Mouse (Mus musculus) adrenal gland, adult (tissue): Measurements from ENCODE around the gene Ifna13.

Experiments
- DNase-seq, 2 experiments: peaks; one replicate each; pipeline ENCODE4 v3.0.0; 2022 to 2023; ENCODE audit warnings: low spot score in 1 of 2; ENCODE audit not compliant: inconsistent age in 2 of 2

Ifna13 gene

DNA sequence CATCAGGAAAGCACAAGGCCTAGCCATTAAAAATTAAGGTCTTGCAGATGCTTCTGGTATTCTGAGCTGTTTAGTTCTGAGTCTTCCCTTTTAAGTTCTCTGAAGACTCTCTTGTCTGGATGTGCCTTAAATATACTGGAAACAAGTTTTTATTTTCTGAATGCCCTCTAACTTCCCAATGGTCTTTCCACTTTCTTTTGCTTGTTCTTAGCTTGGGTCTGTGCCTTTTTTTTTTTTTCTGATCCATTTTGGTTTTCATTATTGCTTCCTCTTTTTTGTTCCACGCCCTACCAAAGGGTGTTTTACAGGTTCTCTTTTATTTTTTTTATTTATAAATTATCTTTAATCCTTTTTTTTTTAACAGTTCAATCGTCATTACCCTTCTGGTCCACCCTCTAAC is at the start of gene Ifna13:
Gene Ifna13 (minus strand): TSS at position 101 of the 400 bp plus-strand sequence.
- no peak for DNase-seq

- no peak for DNase-seq
Measured at GRCm38 (mm10) chr4:88693392-88693791, 49.1 kb upstream of the Ifna13 start.

DNA sequence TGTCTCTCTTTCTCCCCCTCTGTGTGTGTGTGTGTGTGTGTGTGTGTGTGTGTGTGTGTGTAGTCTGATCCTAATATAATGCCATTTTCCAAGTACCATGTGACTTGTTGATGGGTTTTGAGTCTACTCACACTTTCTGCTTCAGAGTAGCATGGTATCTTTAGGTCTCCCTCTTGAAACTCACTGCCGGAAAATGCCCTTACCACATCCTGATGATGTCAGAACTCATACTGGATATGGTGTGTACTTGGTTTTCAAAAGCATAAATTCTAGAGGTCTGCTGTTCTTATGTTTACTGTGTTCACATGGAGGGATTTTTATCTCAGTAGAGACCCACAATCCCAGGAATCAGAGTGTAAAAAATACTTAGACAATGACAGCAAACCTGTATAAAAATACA is 48.3 kb upstream of the Ifna13 start:
- DNase-seq: no peak

GRCm38 (mm10) chr4:88691259-88691658 is 47.0 kb upstream of the Ifna13 start, which contains the start of gene Ifnab:
Ifnab (minus strand) TSS chr4:88691359.
- no peak for DNase-seq

DNA sequence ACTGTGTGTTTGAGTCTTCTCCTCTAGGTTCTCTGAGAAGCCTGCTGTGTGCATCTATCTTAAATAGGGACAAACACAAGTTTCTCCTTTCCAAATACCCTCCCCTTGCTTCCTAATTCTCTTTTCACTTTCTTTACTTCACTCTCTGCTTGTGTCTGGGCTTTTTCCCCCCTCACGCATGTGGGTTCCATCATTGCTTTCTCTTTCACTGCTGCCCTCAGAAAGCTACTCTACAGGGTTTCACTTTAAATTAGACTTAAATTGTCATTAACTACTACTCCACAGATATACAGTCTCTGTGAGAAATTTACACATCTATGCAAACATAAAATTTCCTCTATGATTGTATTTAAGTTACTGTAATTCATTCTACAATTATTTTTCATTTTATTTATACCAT is 39.6 kb upstream of the Ifna13 start, which contains the start of gene Ifna2:
Gene Ifna2 (minus strand): TSS at position 101 of the 400 bp plus-strand sequence.
- DNase-seq: no peak

DNA sequence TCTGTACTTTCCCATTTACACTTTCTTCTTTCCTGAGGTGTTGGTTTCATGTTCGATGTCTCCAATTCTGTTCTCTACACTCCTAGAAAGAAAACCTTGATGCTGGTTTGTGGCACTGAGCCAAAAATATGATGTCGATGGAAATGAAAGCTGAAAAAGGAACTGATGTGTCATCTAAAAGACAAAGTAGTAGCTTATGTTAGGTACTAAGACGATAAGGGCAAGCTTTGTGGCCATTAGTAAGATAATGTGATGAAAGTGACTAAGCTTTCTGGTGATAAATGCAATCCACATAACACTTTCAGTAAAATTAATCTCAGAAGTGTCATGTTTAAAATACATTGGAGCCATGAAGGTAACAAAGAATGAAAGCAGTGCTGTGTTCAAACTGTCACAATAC is 37.1 kb upstream of the Ifna13 start:
- no peak for DNase-seq

DNA sequence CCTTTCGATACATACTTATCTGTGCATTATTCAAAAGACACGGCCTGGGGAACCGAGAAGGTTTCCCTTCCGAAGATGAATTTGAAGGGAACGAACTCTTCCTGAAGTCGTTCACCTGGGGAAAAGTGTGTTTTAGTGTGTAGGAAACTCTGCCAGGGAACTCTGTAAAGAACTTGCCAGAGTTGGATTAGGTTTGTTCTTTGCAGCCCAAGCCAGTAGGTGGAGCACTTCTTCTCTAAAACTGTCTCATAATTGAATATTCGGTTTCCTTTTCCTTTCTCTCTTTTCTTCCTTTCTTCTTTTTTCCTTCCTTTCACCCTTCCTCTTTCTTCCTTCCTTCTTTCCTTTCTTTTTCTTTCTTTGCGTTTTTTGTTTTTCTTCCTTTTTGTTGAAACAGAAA is 36.1 kb upstream of the Ifna13 start:
- DNase-seq: peak in 1 of 2 experiments; percentile 49

DNA sequence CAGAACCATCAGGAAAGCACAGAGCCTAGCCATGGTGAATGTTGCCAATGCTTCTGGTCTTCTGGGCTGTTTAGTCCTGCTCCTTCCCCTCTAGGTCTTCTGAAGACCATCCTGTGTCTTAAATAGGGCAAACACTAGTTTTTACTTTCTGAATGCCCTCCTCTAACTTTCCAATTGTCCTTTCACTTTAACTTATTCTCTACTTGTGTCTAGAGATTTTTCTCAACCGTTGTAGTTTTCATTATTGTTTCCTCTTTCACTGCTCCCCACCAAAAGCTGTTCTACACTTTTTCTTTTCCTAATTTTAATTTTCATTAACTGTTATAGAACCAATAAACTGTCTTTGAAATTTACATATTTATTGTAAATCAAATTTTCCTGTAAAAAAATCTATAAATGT is 32.6 kb upstream of the Ifna13 start, which contains the start of gene Ifna16:
Gene Ifna16 (minus strand): TSS at position 101 of the 400 bp plus-strand sequence.
- DNase-seq: no peak

- DNase-seq: no peak
Measured at GRCm38 (mm10) chr4:88655461-88655860, 11.2 kb upstream of the Ifna13 start.

- DNase-seq: no peak
Measured at GRCm38 (mm10) chr4:88653644-88654043, 9.4 kb upstream of the Ifna13 start.

DNA sequence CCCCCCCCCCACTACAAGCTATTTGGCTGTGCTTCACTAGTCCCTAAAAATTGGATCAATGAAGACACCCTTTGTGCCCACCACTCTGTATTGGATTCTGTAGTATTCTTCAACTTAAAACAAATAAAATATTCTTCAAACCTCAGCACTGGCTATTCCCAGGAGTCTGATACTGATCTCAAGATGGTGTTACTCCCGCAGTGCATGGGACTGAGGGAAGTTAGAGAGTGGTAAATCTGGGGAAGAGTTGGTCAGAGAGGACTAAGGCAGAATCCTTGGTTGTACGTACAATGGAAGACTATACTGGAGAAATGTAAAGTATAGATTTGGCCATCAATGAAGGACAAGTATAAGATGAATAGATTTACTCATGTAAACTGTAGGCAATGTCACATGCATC is 1.7 kb downstream of the Ifna13 start:
- DNase-seq: no peak

DNA sequence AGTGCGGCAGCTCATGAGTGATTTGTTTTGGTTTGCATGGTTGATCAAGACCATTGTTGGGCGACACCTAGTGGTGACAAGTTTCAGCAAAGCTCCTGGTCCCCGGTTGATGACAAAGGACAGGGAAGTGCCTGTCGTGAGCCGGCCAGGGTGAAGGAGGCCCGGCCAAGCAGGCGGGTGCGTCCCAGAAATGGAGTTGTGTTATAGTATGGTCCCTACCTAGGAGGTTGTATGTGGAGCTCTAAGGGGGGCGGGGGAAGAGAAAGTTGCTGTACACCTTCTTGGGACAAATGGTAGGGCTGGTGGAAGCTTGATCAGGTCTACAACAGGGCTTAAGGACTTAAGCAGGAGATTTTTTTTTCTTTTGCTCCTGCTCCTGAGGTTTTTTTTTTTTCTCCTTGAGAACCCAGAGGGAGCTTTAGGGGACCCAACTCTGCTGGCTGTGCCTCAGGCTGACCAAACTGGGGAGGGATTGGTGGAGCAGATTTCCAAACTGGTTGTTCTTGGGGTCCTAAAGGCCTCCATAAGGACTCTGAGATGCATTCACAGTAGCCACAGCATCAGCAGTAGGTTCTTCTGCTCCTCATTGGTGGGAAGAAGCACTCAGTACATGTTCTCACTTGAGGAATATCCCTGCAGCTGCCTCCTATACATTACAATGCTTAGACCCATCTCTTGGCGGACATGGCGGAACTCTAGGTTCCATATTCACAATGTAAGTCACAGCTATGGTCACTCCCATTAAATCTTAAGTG is 3.0 kb downstream of the Ifna13 start:
- peak; percentile 90 to 99 for DNase-seq

GRCm38 (mm10) chr4:88640704-88641076 is 3.6 kb downstream of the Ifna13 start:
- DNase-seq: no peak

DNA sequence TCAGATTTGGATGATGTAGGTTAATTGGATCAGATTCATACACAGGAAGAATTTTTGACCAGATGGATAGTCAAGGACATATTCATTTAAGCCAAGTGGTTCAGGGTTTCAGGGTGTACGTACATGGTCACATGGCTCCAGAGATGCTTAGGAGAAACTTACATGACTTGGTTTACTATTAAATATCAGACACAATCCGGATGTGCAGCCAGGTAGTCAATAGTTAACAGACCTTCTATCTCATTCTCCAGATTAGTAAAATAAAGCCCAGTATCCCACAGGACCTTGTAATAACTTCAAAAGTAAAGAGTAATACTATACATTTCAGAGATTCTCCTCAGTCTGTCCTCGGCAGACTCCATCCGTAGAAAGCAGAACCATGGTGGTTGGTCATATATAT is 9.9 kb downstream of the Ifna13 start, which contains the start of gene C87499:
Gene C87499 (minus strand): TSS at position 101 of the 400 bp plus-strand sequence.
- DNase-seq: no peak

GRCm38 (mm10) chr4:88603276-88603675 is 41.0 kb downstream of the Ifna13 start, which contains the start of gene Ifna12:
Ifna12 (minus strand) TSS chr4:88603376.
- no peak for DNase-seq
